Mouse (Mus musculus) granulocyte monocyte progenitor cell, adult 5-6 weeks (primary cell): ENCODE data around the gene Appl1. TPM values are rescaled to one million over a fixed set of nuclear protein-coding genes. Genes with fewer than 3 reads are reported as not detected.
"Not testable (repeated sequence)": the region's sequence is repeated elsewhere in the genome, so short reads cannot be mapped to it uniquely, and the experiment has no call there.

Experiments used
- ATAC-seq: replicated peaks from 2 replicates; pipeline ENCODE4 v1.8.0; 2016; ENCODE audit warnings: mild to moderate bottlenecking, moderate TSS enrichment, inconsistent platforms; ENCODE audit not compliant: poor library complexity, severe bottlenecking
- total RNA-seq, 2 experiments: library from RNA; stranded (forward) in 1 of 2; stranded (reverse) in 1 of 2; fragments of 200-712, 200-1000 nt in 1 of 2; fragments of >200 nt in 1 of 2; fragmentation: Nextera tagmentation in 1 of 2; gene quantifications; 2 replicates each; pipeline ENCODE4 v1.2.3; 2014 to 2017

Gene Appl1
- total RNA-seq, 2 experiments from 2014 or later = 24.1 to 30.7 TPM

DNA sequence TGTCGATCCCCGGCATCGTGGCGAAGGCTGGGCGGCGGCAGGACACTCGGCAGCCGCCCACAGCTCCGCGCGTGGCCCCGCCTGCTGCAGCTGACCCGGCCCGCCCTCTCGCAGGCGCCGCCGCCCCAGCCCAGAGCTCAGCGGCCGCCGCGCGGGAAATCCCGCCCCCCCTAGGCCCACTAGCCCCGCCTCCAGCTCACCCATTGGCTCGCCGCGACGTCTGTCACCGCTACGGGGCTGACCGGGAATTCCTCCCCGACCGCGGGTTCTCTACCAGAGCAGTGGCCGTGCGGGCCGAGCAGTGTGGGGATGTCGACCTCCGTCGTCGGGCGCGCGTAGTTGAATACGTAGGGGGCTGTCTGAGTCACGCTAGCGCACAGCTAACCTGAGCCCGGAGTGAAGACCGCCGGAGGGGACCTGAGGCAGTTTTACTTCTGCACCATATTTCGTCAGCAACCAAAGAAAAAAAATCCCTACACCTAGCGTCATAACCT lies 546 bp downstream of the Appl1 start:
- peak; percentile 92 for ATAC-seq

- peak; percentile 29 for ATAC-seq
These were observed 1.1 kb downstream of the Appl1 start for GRCm38 (mm10) chr14:26969856-26970407.

DNA sequence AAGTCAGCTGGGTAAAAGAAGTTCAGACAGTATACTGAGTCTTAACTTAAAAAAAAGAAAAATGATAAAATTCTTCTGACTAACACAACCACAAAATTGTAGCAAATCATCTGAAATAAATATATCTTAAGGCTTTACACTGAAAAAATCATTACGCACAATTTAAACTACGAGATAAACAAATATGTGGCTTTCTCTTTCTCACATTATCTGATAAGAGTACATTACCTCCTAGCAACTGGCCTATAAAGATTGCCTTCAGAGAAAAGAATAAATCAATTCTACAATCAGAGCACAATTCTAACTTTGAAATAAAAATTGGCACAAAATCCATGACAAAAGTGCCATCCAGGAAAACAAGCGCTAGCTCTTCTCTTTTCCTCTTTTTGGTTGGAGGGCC lies 1.9 kb downstream of the Appl1 start:
- no peak for ATAC-seq

GRCm38 (mm10) chr14:26960518-26960917 lies 10.5 kb downstream of the Appl1 start:
- peak; percentile 67 for ATAC-seq

- ATAC-seq = not testable (repeated sequence)
These were observed 14.9 kb downstream of the Appl1 start for GRCm38 (mm10) chr14:26956139-26956538.

DNA sequence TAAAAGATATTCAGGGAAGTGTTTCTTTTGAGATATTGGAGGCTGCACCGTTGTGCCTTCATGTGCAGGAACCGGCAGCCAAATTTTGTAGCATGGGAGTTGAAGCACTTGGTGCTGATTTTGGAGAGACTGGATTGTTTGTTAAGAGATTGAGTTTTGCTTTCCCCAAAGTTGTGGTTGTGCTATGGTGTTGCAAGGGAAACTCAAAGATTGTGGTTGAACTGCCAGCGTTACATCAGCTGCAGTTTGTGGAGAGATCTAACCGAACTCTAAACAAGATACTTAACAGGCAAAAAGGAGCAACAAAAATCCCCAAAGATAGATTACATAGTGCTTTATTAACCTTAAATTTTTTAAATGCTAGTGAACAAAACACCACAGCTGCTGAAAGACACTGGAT lies 35.5 kb downstream of the Appl1 start:
- ATAC-seq = peak; percentile 88

- ATAC-seq = no peak
These were observed 36.1 kb downstream of the Appl1 start for GRCm38 (mm10) chr14:26934891-26935290.

DNA sequence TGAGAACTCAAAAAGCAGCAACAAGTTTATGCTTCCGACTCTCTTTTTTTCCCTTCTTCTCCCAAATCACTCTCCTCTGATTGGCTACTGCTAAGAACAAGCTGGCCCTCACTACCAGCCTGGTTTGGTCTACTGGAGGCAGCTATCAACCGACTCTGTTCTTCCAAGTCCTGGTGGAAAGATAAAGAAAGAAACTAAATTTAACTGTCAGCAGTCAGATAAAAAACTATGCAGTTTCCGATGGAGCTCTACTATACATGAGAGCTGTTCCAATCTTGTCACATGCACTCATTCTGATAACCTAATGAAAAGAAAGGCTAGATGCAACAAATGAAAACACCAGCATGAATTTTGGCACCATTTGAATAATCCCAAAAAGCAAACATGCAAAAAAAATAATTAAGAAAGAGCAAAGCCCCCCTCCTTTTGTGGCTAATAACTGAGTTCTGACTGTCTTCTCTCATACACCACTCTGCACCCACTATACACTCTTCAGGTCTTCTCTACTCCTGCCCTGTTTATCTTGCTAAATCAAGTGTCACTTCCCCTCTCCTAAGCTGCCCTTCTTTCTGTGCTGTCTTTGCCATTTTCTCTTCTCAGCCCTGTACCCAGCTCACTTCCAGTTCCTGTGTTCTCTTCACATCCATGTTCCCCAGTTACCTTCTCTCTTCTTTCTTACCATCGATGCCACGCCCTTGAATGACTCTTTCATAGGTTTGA lies 47.2 kb downstream of the Appl1 start:
- peak; percentile 67 for ATAC-seq

DNA sequence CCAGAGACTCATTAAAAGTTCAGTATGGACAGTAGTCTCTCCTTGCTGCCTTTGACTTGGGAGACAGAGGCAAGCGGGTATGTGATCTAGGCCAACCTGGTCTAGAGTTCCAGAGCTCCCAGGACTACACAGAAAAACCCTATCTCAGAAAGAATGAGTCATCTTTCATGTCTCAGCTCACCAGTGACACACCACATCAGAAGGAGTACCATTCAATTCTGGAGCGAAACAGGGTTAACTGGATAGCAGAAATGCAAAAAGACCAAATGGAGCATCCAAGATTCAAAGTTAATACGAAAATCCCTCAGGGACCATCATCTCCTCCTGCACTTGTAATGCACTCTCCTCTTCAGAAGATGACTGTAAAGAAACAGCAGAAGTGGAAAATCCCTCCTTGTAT lies 51.7 kb downstream of the Appl1 start:
- no peak for ATAC-seq

GRCm38 (mm10) chr14:26913681-26914268 lies 57.3 kb downstream of the Appl1 start:
- no peak for ATAC-seq

- ATAC-seq = no peak
These were observed 59.2 kb downstream of the Appl1 start for GRCm38 (mm10) chr14:26911826-26912225.

DNA sequence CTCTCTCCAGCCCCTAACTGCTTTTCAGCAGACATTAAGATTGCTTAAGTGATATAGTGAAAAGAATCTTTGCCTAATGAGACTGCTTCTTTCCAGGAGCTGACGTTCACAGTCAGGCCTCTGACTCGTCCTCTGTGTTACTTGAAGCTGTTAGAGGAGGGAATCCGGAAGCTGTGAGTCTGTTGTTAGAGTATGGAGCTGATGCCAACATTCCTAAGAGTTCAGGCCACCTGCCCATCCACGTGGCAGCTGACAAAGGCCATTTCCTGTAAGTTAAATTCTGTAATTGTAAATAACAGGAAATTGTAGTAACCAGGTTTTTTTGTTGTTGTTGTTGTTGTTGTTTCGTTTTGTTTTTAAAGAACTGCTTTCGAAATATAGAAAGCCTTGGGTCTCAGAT lies 59.8 kb downstream of the Appl1 start:
- ATAC-seq = no peak

- not testable (repeated sequence) for ATAC-seq
These were observed 60.6 kb downstream of the Appl1 start for GRCm38 (mm10) chr14:26910461-26910860.

DNA sequence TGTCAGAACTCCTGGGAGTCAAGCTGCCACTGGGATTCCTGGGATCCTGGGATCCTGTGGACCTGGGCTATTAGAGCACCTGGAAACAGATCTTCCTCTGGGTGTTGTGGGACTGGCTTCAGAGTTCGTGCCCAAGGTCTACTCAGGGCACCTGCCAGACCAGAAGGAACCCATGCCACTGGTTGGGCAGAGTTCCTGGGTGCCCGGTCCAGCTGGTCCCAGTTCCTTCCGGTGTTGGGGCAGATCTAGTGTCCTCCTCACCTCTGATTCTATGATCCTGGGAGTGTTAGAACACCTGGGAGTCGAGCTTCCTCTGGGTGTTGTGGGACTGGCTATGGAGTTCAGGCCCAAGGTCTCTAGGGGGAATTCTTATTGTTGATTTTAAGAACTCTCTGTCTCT lies 63.6 kb downstream of the Appl1 start:
- no peak for ATAC-seq

GRCm38 (mm10) chr14:26900893-26901292 lies 70.1 kb downstream of the Appl1 start:
- no peak for ATAC-seq

DNA sequence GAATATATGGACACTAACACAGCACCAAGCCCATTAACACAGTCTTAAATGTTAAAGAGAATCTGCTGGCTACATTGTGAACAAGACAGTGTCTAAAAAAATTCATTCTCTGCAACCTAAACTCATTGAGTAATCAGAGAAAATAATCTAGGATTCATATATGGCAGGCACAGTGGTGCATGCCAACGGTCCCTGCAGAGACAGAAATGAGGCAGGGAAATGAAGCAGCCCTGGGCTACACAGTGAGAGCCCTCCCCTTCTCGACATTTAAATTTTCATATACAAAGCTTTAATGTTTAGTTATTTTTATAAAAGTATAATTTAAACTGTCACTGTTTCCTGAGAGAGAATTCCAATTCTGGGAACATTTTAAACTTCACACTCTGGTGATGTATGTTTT lies 71.5 kb downstream of the Appl1 start:
- ATAC-seq = no peak

DNA sequence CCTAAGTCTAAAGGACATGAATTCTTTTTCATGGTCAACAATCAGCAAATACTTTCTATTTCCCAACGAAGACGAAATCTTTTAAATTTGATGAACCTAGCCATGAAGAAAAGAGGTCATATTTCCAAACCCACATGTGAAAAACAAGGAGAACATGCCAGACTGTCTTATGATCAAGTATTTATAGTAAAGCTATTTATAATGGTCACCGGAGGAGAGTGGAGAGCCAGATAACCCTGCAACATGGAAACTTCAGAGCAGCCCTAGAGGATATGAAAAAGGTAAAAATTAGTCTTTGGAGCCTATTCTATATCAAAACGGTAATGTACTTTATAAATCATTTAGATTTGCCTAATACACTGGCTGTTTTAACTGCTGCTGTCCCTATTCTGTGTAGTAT lies 76.6 kb downstream of the Appl1 start, which contains the start of gene Asb14:
TSS of gene Asb14 (plus strand) at position 166 of the 400 bp plus-strand sequence.
- no peak for ATAC-seq

GRCm38 (mm10) chr14:26890777-26891176 lies 80.3 kb downstream of the Appl1 start:
- no peak for ATAC-seq

DNA sequence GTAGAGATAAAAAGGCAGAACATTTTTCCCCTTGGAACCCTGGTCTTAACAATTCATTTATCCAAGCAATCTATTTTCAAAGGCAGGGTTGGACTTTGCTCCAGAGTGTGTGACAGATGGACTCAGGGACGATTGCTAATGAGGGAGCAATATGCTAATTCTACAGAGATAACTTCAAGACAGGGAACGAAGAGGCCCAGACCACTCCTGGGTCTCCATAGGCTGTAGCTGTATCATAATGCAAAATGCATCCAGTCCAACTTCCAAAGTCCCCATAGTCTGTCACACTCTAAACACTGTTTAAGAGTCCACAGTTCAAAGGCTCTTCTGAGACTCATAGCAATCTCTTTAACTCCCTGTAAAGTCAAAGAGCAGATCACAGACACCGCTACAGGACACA lies 83.8 kb downstream of the Appl1 start:
- no peak for ATAC-seq

DNA sequence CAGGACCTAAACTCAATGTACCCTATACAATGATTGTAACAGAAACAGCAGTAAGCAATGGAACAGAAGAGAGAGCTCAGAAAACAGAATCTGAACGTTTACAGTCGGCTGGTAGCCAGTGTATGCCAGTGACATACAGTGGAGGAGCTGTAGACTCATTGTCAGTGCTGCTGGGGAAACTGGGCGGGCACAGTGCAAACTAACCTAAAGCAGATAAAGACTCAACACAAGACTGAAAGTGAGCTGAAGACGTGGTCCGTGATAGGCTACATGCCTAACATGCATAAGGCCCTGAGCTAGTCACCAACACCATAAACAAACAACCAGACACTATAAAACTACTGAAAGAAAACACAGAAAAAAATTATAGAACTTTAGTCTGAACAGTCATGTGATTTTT lies 89.3 kb downstream of the Appl1 start:
- ATAC-seq = no peak

DNA sequence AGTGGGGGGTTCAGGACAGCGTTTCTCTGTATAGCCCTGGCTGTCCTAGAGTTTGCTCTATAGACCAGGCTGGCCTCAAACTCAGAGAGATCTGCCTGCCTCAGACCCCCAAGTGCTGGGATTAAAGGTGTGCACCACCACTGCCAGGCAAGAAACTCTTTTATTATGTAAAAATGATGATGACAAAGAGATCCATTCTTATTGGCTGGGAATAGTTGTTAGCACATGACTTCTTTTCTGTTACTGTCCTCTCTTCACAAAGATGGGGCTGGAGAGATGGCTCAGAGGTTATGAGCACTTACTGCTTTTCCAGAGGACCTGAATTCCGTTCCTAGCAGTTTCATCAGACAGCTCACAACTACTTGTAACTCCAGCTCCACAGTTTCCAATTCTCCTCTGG lies 91.1 kb downstream of the Appl1 start:
- ATAC-seq = no peak

DNA sequence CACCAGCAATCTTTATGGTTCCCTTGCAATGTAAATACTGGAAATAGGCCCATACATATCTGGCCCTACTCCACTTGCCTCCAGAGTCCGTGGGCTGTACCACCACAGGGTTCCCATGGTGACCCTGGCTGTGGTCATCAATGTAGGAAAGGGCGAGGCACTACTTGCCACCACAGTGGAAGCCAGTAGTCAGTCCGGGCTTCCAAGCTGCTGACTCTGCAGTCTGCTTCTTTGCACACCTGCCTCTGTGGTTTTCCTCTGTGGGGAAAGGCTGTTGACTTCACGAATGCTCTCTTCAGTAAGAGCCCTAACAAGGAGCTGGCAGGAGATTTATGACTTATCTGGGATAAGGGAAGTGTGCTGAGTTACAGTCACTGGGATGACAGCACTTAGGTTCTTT lies 92.3 kb downstream of the Appl1 start:
- ATAC-seq = peak; percentile 74
